Mouse (Mus musculus): Measurements from ENCODE around the gene Rngtt.

DNA sequence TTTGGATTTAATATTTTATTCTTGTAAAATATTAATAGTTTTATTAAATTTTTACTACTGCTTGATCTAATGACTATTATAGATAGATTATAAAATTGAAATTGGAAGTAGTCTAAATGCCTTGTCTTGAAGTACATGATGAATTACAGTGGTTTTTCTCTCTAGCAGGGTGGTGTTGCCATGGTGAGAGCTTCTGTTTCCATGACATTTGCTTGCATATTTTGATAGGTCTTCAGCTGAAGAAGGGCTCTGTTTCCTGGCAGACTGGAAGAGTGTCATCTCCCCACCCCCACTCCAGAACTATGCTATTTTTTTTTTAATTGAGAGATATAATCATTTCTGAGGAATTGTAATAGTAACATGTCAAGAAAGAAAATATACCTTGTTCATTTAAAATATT is 80.5 kb downstream of the Rngtt start:
- TF ChIP-seq GATA1 (IDR thresholded peaks at IDR 0.05; ENCODE audit: borderline replicate concordance, low read length) (no peak), FLI1 (IDR thresholded peaks at IDR 0.05; ENCODE audit: low read length) (no peak)
